Mouse (Mus musculus) olfactory bulb, adult 2 months (tissue): ENCODE results near the gene Iqch.

Source experiments
- CTCF ChIP-seq: fragments of 200-500 bp; IDR thresholded peaks from 2 replicates; pipeline ENCODE4 v1.5.1; 2012; ENCODE audit warnings: low read depth, mild to moderate bottlenecking, low read length, moderate library complexity; ENCODE audit not compliant: insufficient read depth
- POLR2A ChIP-seq: fragments of 200-500 bp; IDR thresholded peaks from 2 replicates; pipeline ENCODE4 v1.6.1; 2012; ENCODE audit warnings: mild to moderate bottlenecking, low read depth, low read length, moderate library complexity; ENCODE audit not compliant: insufficient read depth

GRCm38 (mm10) chr9:63603849-63604248, 1.6 kb upstream of the Iqch start:
- TF ChIP-seq CTCF (no peak), POLR2A (no peak)
